Mouse (Mus musculus): ENCODE measurements around the gene Phf6. TPM values are rescaled to one million over a fixed set of nuclear protein-coding genes. Genes with fewer than 3 reads are reported as not detected.

Phf6 gene
- polyA plus RNA-seq, 1 experiment from 2014 or later: 46.9 TPM

- no peak overlapping the region for H3K9ac ChIP-seq (replicated peaks; ENCODE audit: low read length)
- no peak for ATAC-seq (ENCODE audit: low FRiP score, low TSS enrichment)
- WGBS: 38% methylated on average over 1 of the region's 1 CpGs
- no peaks in the 10 kb centered on the region for H3K36me3 ChIP-seq (ENCODE audit: insufficient read depth, low read length)
- no peak overlapping the region for H3K4me3 ChIP-seq (ENCODE audit: low read length)
- no peak overlapping the region for H3K27ac ChIP-seq (ENCODE audit: low read length)
- H3K4me1 ChIP-seq (ENCODE audit: insufficient read depth, low read length): 0 out of 2 replicates have a peak, but pooled peaks cover 5% of the 10 kb centered on the region
- H3K27me3 ChIP-seq (ENCODE audit: insufficient read depth, low read length): no peaks in the 10 kb centered on the region
- H3K9me3 ChIP-seq (ENCODE audit: low read length): no peaks in the 10 kb centered on the region
- H3K4me2 ChIP-seq (replicated peaks; ENCODE audit: low read depth, low read length): no peak overlapping the region
Measured at GRCm38 (mm10) chrX:52928883-52929282, 16.8 kb downstream of the Phf6 start.

GRCm38 (mm10) chrX:52929779-52930178 is 17.7 kb downstream of the Phf6 start:
- Histone ChIP-seq H3K27me3 (ENCODE audit: insufficient read depth, low read length) (no peaks in the 10 kb centered on the region), H3K4me3 (ENCODE audit: low read length) (no peak overlapping the region), H3K4me2 (replicated peaks; ENCODE audit: low read depth, low read length) (no peak overlapping the region), H3K9me3 (ENCODE audit: low read length) (no peaks in the 10 kb centered on the region), H3K9ac (replicated peaks; ENCODE audit: low read length) (no peak overlapping the region), H3K36me3 (ENCODE audit: insufficient read depth, low read length) (no peaks in the 10 kb centered on the region), H3K27ac (ENCODE audit: low read length) (no peak overlapping the region), H3K4me1 (ENCODE audit: insufficient read depth, low read length) (0 out of 2 replicates have a peak, but pooled peaks cover 5% of the 10 kb centered on the region)
- ATAC-seq (ENCODE audit: low FRiP score, low TSS enrichment): no peak
- 80% methylated on average over 3 of the region's 3 CpGs for WGBS

GRCm38 (mm10) chrX:52930191-52930590 is 18.1 kb downstream of the Phf6 start:
- Histone ChIP-seq H3K9ac (replicated peaks; ENCODE audit: low read length) (no peak overlapping the region), H3K4me2 (replicated peaks; ENCODE audit: low read depth, low read length) (no peak overlapping the region), H3K9me3 (ENCODE audit: low read length) (no peaks in the 10 kb centered on the region), H3K36me3 (ENCODE audit: insufficient read depth, low read length) (no peaks in the 10 kb centered on the region), H3K27me3 (ENCODE audit: insufficient read depth, low read length) (no peaks in the 10 kb centered on the region), H3K4me1 (ENCODE audit: insufficient read depth, low read length) (0 out of 2 replicates have a peak, but pooled peaks cover 5% of the 10 kb centered on the region), H3K27ac (ENCODE audit: low read length) (no peak overlapping the region), H3K4me3 (ENCODE audit: low read length) (no peak overlapping the region)
- ATAC-seq (ENCODE audit: low FRiP score, low TSS enrichment): no peak
- 79% methylated on average over 5 of the region's 5 CpGs for WGBS

- WGBS: 89% methylated on average over 1 of the region's 1 CpGs
- Histone ChIP-seq H3K36me3 (ENCODE audit: insufficient read depth, low read length) (no peaks in the 10 kb centered on the region), H3K9ac (replicated peaks; ENCODE audit: low read length) (no peak overlapping the region), H3K9me3 (ENCODE audit: low read length) (no peaks in the 10 kb centered on the region), H3K4me3 (ENCODE audit: low read length) (no peak overlapping the region), H3K4me1 (ENCODE audit: insufficient read depth, low read length) (0 out of 2 replicates have a peak, but pooled peaks cover 2% of the 10 kb centered on the region), H3K27me3 (ENCODE audit: insufficient read depth, low read length) (no peaks in the 10 kb centered on the region), H3K4me2 (replicated peaks; ENCODE audit: low read depth, low read length) (no peak overlapping the region), H3K27ac (ENCODE audit: low read length) (no peak overlapping the region)
- no peak for ATAC-seq (ENCODE audit: low FRiP score, low TSS enrichment)
Measured at GRCm38 (mm10) chrX:52932161-52932560, 20.1 kb downstream of the Phf6 start.

- Histone ChIP-seq H3K36me3 (ENCODE audit: insufficient read depth, low read length) (no peaks in the 10 kb centered on the region), H3K9ac (replicated peaks; ENCODE audit: low read length) (no peak overlapping the region), H3K4me3 (ENCODE audit: low read length) (no peak overlapping the region), H3K4me1 (ENCODE audit: insufficient read depth, low read length) (no peaks in the 10 kb centered on the region), H3K27ac (ENCODE audit: low read length) (no peak overlapping the region), H3K9me3 (ENCODE audit: low read length) (no peaks in the 10 kb centered on the region), H3K27me3 (ENCODE audit: insufficient read depth, low read length) (no peaks in the 10 kb centered on the region), H3K4me2 (replicated peaks; ENCODE audit: low read depth, low read length) (no peak overlapping the region)
- ATAC-seq (ENCODE audit: low FRiP score, low TSS enrichment): no peak
- 56% methylated on average over 2 of the region's 2 CpGs for WGBS
Measured at GRCm38 (mm10) chrX:52934496-52934895, 22.4 kb downstream of the Phf6 start.

- Histone ChIP-seq H3K27ac (ENCODE audit: low read length) (no peak overlapping the region), H3K4me1 (ENCODE audit: insufficient read depth, low read length) (no peaks in the 10 kb centered on the region), H3K36me3 (ENCODE audit: insufficient read depth, low read length) (peaks cover 18% of the 10 kb centered on the region; the same call in 1 of the 2 replicates), H3K4me3 (ENCODE audit: low read length) (no peak overlapping the region), H3K9me3 (ENCODE audit: low read length) (no peaks in the 10 kb centered on the region), H3K9ac (replicated peaks; ENCODE audit: low read length) (no peak overlapping the region), H3K27me3 (ENCODE audit: insufficient read depth, low read length) (no peaks in the 10 kb centered on the region; the same call in 1 of the 2 replicates), H3K4me2 (replicated peaks; ENCODE audit: low read depth, low read length) (no peak overlapping the region)
- no peak for ATAC-seq (ENCODE audit: low FRiP score, low TSS enrichment)
- WGBS: 83% methylated on average over 5 of the region's 5 CpGs
Measured at GRCm38 (mm10) chrX:52945509-52945908, 33.4 kb downstream of the Phf6 start.

GRCm38 (mm10) chrX:52949713-52950112 is 37.6 kb downstream of the Phf6 start:
- H3K27ac ChIP-seq (ENCODE audit: low read length): no peak overlapping the region

GRCm38 (mm10) chrX:52956942-52957341 is 44.9 kb downstream of the Phf6 start:
- no peak overlapping the region for H3K4me3 ChIP-seq (ENCODE audit: low read length)
- peaks cover 3% of the 10 kb centered on the region; the same call in 1 of the 2 replicates for H3K9me3 ChIP-seq (ENCODE audit: low read length)
- no peaks in the 10 kb centered on the region for H3K27me3 ChIP-seq (ENCODE audit: insufficient read depth, low read length)
- whole genome bisulfite sequencing: 80% methylated on average over 4 of the region's 4 CpGs
- no peak for ATAC-seq (ENCODE audit: low FRiP score, low TSS enrichment)
- H3K9ac ChIP-seq (replicated peaks; ENCODE audit: low read length): no peak overlapping the region
- no peak overlapping the region for H3K27ac ChIP-seq (ENCODE audit: low read length)
- H3K36me3 ChIP-seq (ENCODE audit: insufficient read depth, low read length): no peaks in the 10 kb centered on the region
- no peaks in the 10 kb centered on the region for H3K4me1 ChIP-seq (ENCODE audit: insufficient read depth, low read length)
- H3K4me2 ChIP-seq (replicated peaks; ENCODE audit: low read depth, low read length): no peak overlapping the region

More at GRCm38 (mm10) chrX:52949713-52950112, 37.6 kb downstream of the Phf6 start:
- H3K36me3 ChIP-seq (ENCODE audit: insufficient read depth, low read length): 0 out of 2 replicates have a peak, but pooled peaks cover 3% of the 10 kb centered on the region
- WGBS: 66% methylated on average over 2 of the region's 2 CpGs
- no peak overlapping the region for H3K4me3 ChIP-seq (ENCODE audit: low read length)
- no peaks in the 10 kb centered on the region for H3K4me1 ChIP-seq (ENCODE audit: insufficient read depth, low read length)
- H3K9me3 ChIP-seq (ENCODE audit: low read length): no peaks in the 10 kb centered on the region
- no peak for ATAC-seq (ENCODE audit: low FRiP score, low TSS enrichment)
- H3K4me2 ChIP-seq (replicated peaks; ENCODE audit: low read depth, low read length): no peak overlapping the region
- no peak overlapping the region for H3K9ac ChIP-seq (replicated peaks; ENCODE audit: low read length)
- H3K27me3 ChIP-seq (ENCODE audit: insufficient read depth, low read length): no peaks in the 10 kb centered on the region; the same call in 1 of the 2 replicates

GRCm38 (mm10) chrX:52961559-52962110 is 49.6 kb downstream of the Phf6 start:
- no peak overlapping the region for H3K9ac ChIP-seq (replicated peaks; ENCODE audit: low read length)
- H3K4me1 ChIP-seq (ENCODE audit: insufficient read depth, low read length): no peaks in the 10 kb centered on the region
- H3K27ac ChIP-seq (ENCODE audit: low read length): no peak overlapping the region
- no peaks in the 10 kb centered on the region for H3K36me3 ChIP-seq (ENCODE audit: insufficient read depth, low read length)
- ATAC-seq (ENCODE audit: low FRiP score, low TSS enrichment): no peak
- H3K9me3 ChIP-seq (ENCODE audit: low read length): peaks cover 3% of the 10 kb centered on the region; the same call in 1 of the 2 replicates
- H3K4me2 ChIP-seq (replicated peaks; ENCODE audit: low read depth, low read length): no peak overlapping the region
- no peaks in the 10 kb centered on the region for H3K27me3 ChIP-seq (ENCODE audit: insufficient read depth, low read length)
- H3K4me3 ChIP-seq (ENCODE audit: low read length): no peak overlapping the region
- WGBS: 66% methylated on average over 5 of the region's 5 CpGs

GRCm38 (mm10) chrX:52965149-52965548 is 53.1 kb downstream of the Phf6 start:
- no peak for ATAC-seq (ENCODE audit: low FRiP score, low TSS enrichment)
- 90% methylated on average over 2 of the region's 2 CpGs for WGBS

More at GRCm38 (mm10) chrX:52965149-52965548, 53.1 kb downstream of the Phf6 start:
- Histone ChIP-seq H3K9ac (replicated peaks; ENCODE audit: low read length) (no peak overlapping the region), H3K9me3 (ENCODE audit: low read length) (peaks cover 3% of the 10 kb centered on the region; the same call in 1 of the 2 replicates), H3K4me1 (ENCODE audit: insufficient read depth, low read length) (no peaks in the 10 kb centered on the region), H3K4me3 (ENCODE audit: low read length) (no peak overlapping the region), H3K36me3 (ENCODE audit: insufficient read depth, low read length) (no peaks in the 10 kb centered on the region), H3K27ac (ENCODE audit: low read length) (no peak overlapping the region), H3K27me3 (ENCODE audit: insufficient read depth, low read length) (no peaks in the 10 kb centered on the region), H3K4me2 (replicated peaks; ENCODE audit: low read depth, low read length) (no peak overlapping the region)

Data from kidney, embryonic 16.5 days (tissue).